Mouse (Mus musculus) olfactory bulb, adult 2 months (tissue): Measurements from ENCODE around the gene Tbx3. TPM values are rescaled to one million over a fixed set of nuclear protein-coding genes. Genes with fewer than 3 reads are reported as not detected.

Experiments
- H3K27ac ChIP-seq: fragments of 200-500 bp; 2 replicates; pipeline ENCODE4 v1.5.1; 2012; ENCODE audit warnings: low read depth, low read length; ENCODE audit not compliant: insufficient read depth
- H3K4me1 ChIP-seq: fragments of 200-500 bp; 2 replicates; pipeline ENCODE4 v1.6.1; 2012; ENCODE audit warnings: low read length; ENCODE audit not compliant: control insufficient read depth, insufficient read depth
- H3K4me3 ChIP-seq: fragments of 200-500 bp; 2 replicates; pipeline ENCODE4 v1.5.1; 2012; ENCODE audit warnings: mild to moderate bottlenecking, low read depth, low read length, moderate library complexity; ENCODE audit not compliant: insufficient read depth
- CTCF ChIP-seq: fragments of 200-500 bp; IDR thresholded peaks from 2 replicates; pipeline ENCODE4 v1.5.1; 2012; ENCODE audit warnings: low read depth, mild to moderate bottlenecking, low read length, moderate library complexity; ENCODE audit not compliant: insufficient read depth
- POLR2A ChIP-seq: fragments of 200-500 bp; IDR thresholded peaks from 2 replicates; pipeline ENCODE4 v1.6.1; 2012; ENCODE audit warnings: mild to moderate bottlenecking, low read depth, low read length, moderate library complexity; ENCODE audit not compliant: insufficient read depth
- WGBS: fragments of 180-500 bp; shearing (Covaris S2); methylation state at CpG from one replicate; pipeline ENCODE4 v1.1.7; 2018; 5-methylcytosine and 5-hydroxymethylcytosine counted together
- polyA plus RNA-seq: library from polyadenylated mRNA; stranded (reverse); fragments of >200 nt; gene quantifications from 2 replicates; pipeline ENCODE4 v1.2.4, GENCODE M21; 2012; ENCODE audit warnings: low replicate concordance; ENCODE audit not compliant: missing spikeins, insufficient read depth, insufficient read length

Gene Tbx3
- polyA plus RNA-seq, 1 experiment, result not detected

- TF ChIP-seq POLR2A (no peak), CTCF (no peak)
- H3K4me3 ChIP-seq, result no peak overlapping the region
- peaks cover 11% of the 10 kb centered on the region for H3K4me1 ChIP-seq
- no peak overlapping the region for H3K27ac ChIP-seq
- 26% methylated on average over 12 of the region's 12 CpGs for WGBS
These were observed 4.3 kb downstream of the Tbx3 start for GRCm38 (mm10) chr5:119674606-119675330.

GRCm38 (mm10) chr5:119676245-119676644 is 5.8 kb downstream of the Tbx3 start:
- H3K27ac ChIP-seq, result no peak overlapping the region
- TF ChIP-seq POLR2A, result no peak
- TF ChIP-seq CTCF, result no peak
- H3K4me3 ChIP-seq, result no peak overlapping the region
- no peaks in the 10 kb centered on the region for H3K4me1 ChIP-seq
- WGBS, result 37% methylated on average over 2 of the region's 2 CpGs

- Histone ChIP-seq H3K4me1 (no peaks in the 10 kb centered on the region), H3K4me3 (no peak overlapping the region), H3K27ac (no peak overlapping the region)
- 29% methylated on average over 5 of the region's 5 CpGs for WGBS
- TF ChIP-seq POLR2A (no peak), CTCF (no peak)
These were observed 8.0 kb downstream of the Tbx3 start for GRCm38 (mm10) chr5:119678516-119678915.

GRCm38 (mm10) chr5:119679084-119679483 is 8.6 kb downstream of the Tbx3 start:
- TF ChIP-seq POLR2A, result no peak
- no peak for TF ChIP-seq CTCF
- no peaks in the 10 kb centered on the region for H3K4me1 ChIP-seq
- no peak overlapping the region for H3K27ac ChIP-seq
- no peak overlapping the region for H3K4me3 ChIP-seq

- Histone ChIP-seq H3K4me3 (no peak overlapping the region), H3K27ac (no peak overlapping the region)
- 16% methylated on average over 10 of the region's 10 CpGs for WGBS
These were observed 9.3 kb downstream of the Tbx3 start for GRCm38 (mm10) chr5:119679614-119680328.

GRCm38 (mm10) chr5:119680329-119681010 is 10.0 kb downstream of the Tbx3 start:
- Histone ChIP-seq H3K4me1 (no peaks in the 10 kb centered on the region), H3K27ac (no peak overlapping the region), H3K4me3 (no peak overlapping the region)
- TF ChIP-seq POLR2A (no peak), CTCF (no peak)
- WGBS, result 8% methylated on average over 62 of the region's 62 CpGs

More at GRCm38 (mm10) chr5:119679614-119680328, 9.3 kb downstream of the Tbx3 start:
- TF ChIP-seq CTCF, result no peak
- TF ChIP-seq POLR2A, result no peak
- H3K4me1 ChIP-seq, result no peaks in the 10 kb centered on the region

GRCm38 (mm10) chr5:119681011-119681832 is 10.8 kb downstream of the Tbx3 start:
- Histone ChIP-seq H3K4me1 (no peaks in the 10 kb centered on the region), H3K4me3 (no peak overlapping the region), H3K27ac (no peak overlapping the region)
- 16% methylated on average over 8 of the region's 8 CpGs for WGBS
- TF ChIP-seq CTCF (no peak), POLR2A (no peak)

GRCm38 (mm10) chr5:119681833-119682210 is 11.4 kb downstream of the Tbx3 start:
- WGBS, result 13% methylated on average over 4 of the region's 4 CpGs

More at GRCm38 (mm10) chr5:119681833-119682210, 11.4 kb downstream of the Tbx3 start:
- no peak overlapping the region for H3K4me3 ChIP-seq
- H3K4me1 ChIP-seq, result no peaks in the 10 kb centered on the region
- H3K27ac ChIP-seq, result no peak overlapping the region
- TF ChIP-seq CTCF (no peak), POLR2A (no peak)
